Mouse (Mus musculus) brain, embryonic 14.5 days (tissue): ENCODE data around the gene Blnk.

Experiments
- CTCF ChIP-seq: fragments of 200-500 bp; IDR thresholded peaks from 2 replicates; pipeline ENCODE4 v1.5.1; 2012; ENCODE audit warnings: inconsistent platforms, mild to moderate bottlenecking, moderate library complexity, borderline replicate concordance; ENCODE audit not compliant: insufficient read depth, insufficient read length; ENCODE audit errors: extremely low read depth
- POLR2A ChIP-seq: fragments of 200-500 bp; IDR thresholded peaks from 2 replicates; pipeline ENCODE4 v1.6.1; 2012; ENCODE audit warnings: mild to moderate bottlenecking, inconsistent platforms, borderline replicate concordance; ENCODE audit not compliant: poor library complexity, insufficient read depth, insufficient read length, severe bottlenecking; ENCODE audit errors: extremely low read depth

DNA sequence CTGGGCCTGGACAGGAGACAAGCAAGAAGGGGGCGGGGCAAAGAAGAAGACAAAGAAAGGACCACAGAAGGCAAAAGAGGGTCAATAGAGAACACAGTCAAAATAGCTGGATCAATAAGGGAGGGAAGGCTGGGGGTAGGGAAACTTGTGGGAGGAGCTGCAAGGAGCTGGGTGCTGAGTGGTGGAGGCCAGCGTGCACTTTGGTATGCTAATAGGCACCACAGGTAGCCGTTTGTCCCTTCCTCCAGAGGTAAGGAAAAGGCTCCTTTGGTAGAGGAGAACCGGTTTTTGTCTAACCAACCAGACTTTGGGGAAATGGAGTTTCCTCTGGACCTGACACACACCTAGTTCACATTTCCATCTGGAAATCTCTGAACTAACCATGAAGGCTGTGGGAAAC is 12.3 kb upstream of the Blnk start:
- no peak for TF ChIP-seq POLR2A
- TF ChIP-seq CTCF: no peak
